Mouse (Mus musculus): ENCODE measurements at regions not wholly inside any gene's neighbourhood (a gene's known extent, or its start where the extent isn't known, plus 50 kb on each side); places are given as distances from the start of the nearest gene placed in this dataset.
A peak's percentile ranks its signal among the peaks of the same experiment; 100 is the strongest.
"Not testable (repeated sequence)": the region's sequence is repeated elsewhere in the genome, so short reads cannot be mapped to it uniquely, and the experiment has no call there.

GRCm38 (mm10) chr6:3201507-3201906, 197.9 kb downstream of the Samd9l start:
- not testable (repeated sequence) for H3K9ac ChIP-seq (ENCODE audit: low read depth, low read length); H3K27me3 ChIP-seq (replicated peaks; ENCODE audit: control insufficient read depth, insufficient read depth, low read length); H3K9me3 ChIP-seq (ENCODE audit: control insufficient read depth, low read length); H3K36me3 ChIP-seq (ENCODE audit: control insufficient read depth, insufficient read depth, low read length); H3K4me2 ChIP-seq (ENCODE audit: low read length); H3K4me3 ChIP-seq (ENCODE audit: low read length); H3K4me1 ChIP-seq (ENCODE audit: control insufficient read depth, insufficient read depth, low read depth, low read length); ATAC-seq; H3K27ac ChIP-seq (ENCODE audit: low read depth, low read length)
- 52% methylated on average over 12 of the region's 12 CpGs for WGBS

GRCm38 (mm10) chr6:3201107-3201506, 198.3 kb downstream of the Samd9l start:
- no peaks in the 10 kb centered on the region; the same call in 1 of the 2 replicates for H3K9me3 ChIP-seq (ENCODE audit: control insufficient read depth, low read length)
- H3K4me1 ChIP-seq (ENCODE audit: control insufficient read depth, insufficient read depth, low read depth, low read length): no peaks in the 10 kb centered on the region
- no peaks in the 10 kb centered on the region for H3K36me3 ChIP-seq (ENCODE audit: control insufficient read depth, insufficient read depth, low read length)
- 64% methylated on average over 24 of the region's 33 CpGs for WGBS
- H3K4me3 ChIP-seq (ENCODE audit: low read length): no peak overlapping the region
- H3K27ac ChIP-seq (ENCODE audit: low read depth, low read length): no peak overlapping the region
- H3K4me2 ChIP-seq (ENCODE audit: low read length): no peak overlapping the region
- H3K9ac ChIP-seq (ENCODE audit: low read depth, low read length): no peak overlapping the region
- no peaks in the 10 kb centered on the region for H3K27me3 ChIP-seq (replicated peaks; ENCODE audit: control insufficient read depth, insufficient read depth, low read length)
- no peak for ATAC-seq

GRCm38 (mm10) chr6:3200586-3200985, 198.8 kb downstream of the Samd9l start:
- not testable (repeated sequence) for H3K9ac ChIP-seq (ENCODE audit: low read depth, low read length); H3K4me1 ChIP-seq (ENCODE audit: control insufficient read depth, insufficient read depth, low read depth, low read length); ATAC-seq; H3K36me3 ChIP-seq (ENCODE audit: control insufficient read depth, insufficient read depth, low read length); H3K27ac ChIP-seq (ENCODE audit: low read depth, low read length); H3K9me3 ChIP-seq (ENCODE audit: control insufficient read depth, low read length); H3K4me3 ChIP-seq (ENCODE audit: low read length); H3K4me2 ChIP-seq (ENCODE audit: low read length); H3K27me3 ChIP-seq (replicated peaks; ENCODE audit: control insufficient read depth, insufficient read depth, low read length)
- WGBS: 84% methylated on average over 18 of the region's 18 CpGs

GRCm38 (mm10) chr6:3192424-3192820, 206.9 kb downstream of the Samd9l start:
- H3K27ac ChIP-seq (ENCODE audit: low read depth, low read length); ATAC-seq; H3K9ac ChIP-seq (ENCODE audit: low read depth, low read length); H3K4me1 ChIP-seq (ENCODE audit: control insufficient read depth, insufficient read depth, low read depth, low read length); H3K4me3 ChIP-seq (ENCODE audit: low read length); H3K9me3 ChIP-seq (ENCODE audit: control insufficient read depth, low read length); H3K27me3 ChIP-seq (replicated peaks; ENCODE audit: control insufficient read depth, insufficient read depth, low read length); H3K36me3 ChIP-seq (ENCODE audit: control insufficient read depth, insufficient read depth, low read length); H3K4me2 ChIP-seq (ENCODE audit: low read length): not testable (repeated sequence)
- 76% methylated on average over 1 of the region's 1 CpGs for WGBS

GRCm38 (mm10) chr6:3191695-3192423, 207.5 kb downstream of the Samd9l start:
- ATAC-seq; H3K4me2 ChIP-seq (ENCODE audit: low read length); H3K4me1 ChIP-seq (ENCODE audit: control insufficient read depth, insufficient read depth, low read depth, low read length); H3K9ac ChIP-seq (ENCODE audit: low read depth, low read length); H3K9me3 ChIP-seq (ENCODE audit: control insufficient read depth, low read length); H3K27ac ChIP-seq (ENCODE audit: low read depth, low read length); H3K36me3 ChIP-seq (ENCODE audit: control insufficient read depth, insufficient read depth, low read length); H3K27me3 ChIP-seq (replicated peaks; ENCODE audit: control insufficient read depth, insufficient read depth, low read length); H3K4me3 ChIP-seq (ENCODE audit: low read length): not testable (repeated sequence)
- 81% methylated on average over 5 of the region's 6 CpGs for WGBS

GRCm38 (mm10) chr6:3183819-3184199, 215.6 kb downstream of the Samd9l start:
- WGBS: 41% methylated on average over 5 of the region's 5 CpGs
- H3K9me3 ChIP-seq (ENCODE audit: control insufficient read depth, low read length): peaks cover 26% of the 10 kb centered on the region
- H3K4me2 ChIP-seq (ENCODE audit: low read length): no peak overlapping the region
- H3K27me3 ChIP-seq (replicated peaks; ENCODE audit: control insufficient read depth, insufficient read depth, low read length): no peaks in the 10 kb centered on the region
- no peak overlapping the region for H3K9ac ChIP-seq (ENCODE audit: low read depth, low read length)
- no peak for ATAC-seq
- H3K27ac ChIP-seq (ENCODE audit: low read depth, low read length): no peak overlapping the region
- no peak overlapping the region for H3K4me3 ChIP-seq (ENCODE audit: low read length)
- no peaks in the 10 kb centered on the region for H3K36me3 ChIP-seq (ENCODE audit: control insufficient read depth, insufficient read depth, low read length)
- no peaks in the 10 kb centered on the region for H3K4me1 ChIP-seq (ENCODE audit: control insufficient read depth, insufficient read depth, low read depth, low read length)

- no peaks in the 10 kb centered on the region for H3K36me3 ChIP-seq (ENCODE audit: control insufficient read depth, insufficient read depth, low read length)
- ATAC-seq: peak; percentile 94
- H3K9ac ChIP-seq (ENCODE audit: low read depth, low read length): no peak overlapping the region
- no peak overlapping the region for H3K27ac ChIP-seq (ENCODE audit: low read depth, low read length)
- WGBS: 48% methylated on average over 33 of the region's 33 CpGs
- H3K4me2 ChIP-seq (ENCODE audit: low read length): peak overlapping the region; percentile 50
- peaks cover 26% of the 10 kb centered on the region for H3K9me3 ChIP-seq (ENCODE audit: control insufficient read depth, low read length)
- H3K4me1 ChIP-seq (ENCODE audit: control insufficient read depth, insufficient read depth, low read depth, low read length): no peaks in the 10 kb centered on the region
- peak overlapping the region; percentile 30 for H3K4me3 ChIP-seq (ENCODE audit: low read length)
- H3K27me3 ChIP-seq (replicated peaks; ENCODE audit: control insufficient read depth, insufficient read depth, low read length): no peaks in the 10 kb centered on the region
These were observed 216.2 kb downstream of the Samd9l start for GRCm38 (mm10) chr6:3182889-3183818.

GRCm38 (mm10) chr6:3182424-3182841, 216.9 kb downstream of the Samd9l start:
- not testable (repeated sequence) for H3K4me1 ChIP-seq (ENCODE audit: control insufficient read depth, insufficient read depth, low read depth, low read length); H3K27ac ChIP-seq (ENCODE audit: low read depth, low read length); H3K36me3 ChIP-seq (ENCODE audit: control insufficient read depth, insufficient read depth, low read length); ATAC-seq; H3K27me3 ChIP-seq (replicated peaks; ENCODE audit: control insufficient read depth, insufficient read depth, low read length); H3K9ac ChIP-seq (ENCODE audit: low read depth, low read length)
- 36% methylated on average over 17 of the region's 17 CpGs for WGBS
- peak overlapping the region; percentile 30 for H3K4me3 ChIP-seq (ENCODE audit: low read length)
- peaks cover 26% of the 10 kb centered on the region for H3K9me3 ChIP-seq (ENCODE audit: control insufficient read depth, low read length)
- H3K4me2 ChIP-seq (ENCODE audit: low read length): peak overlapping the region; percentile 50

- ATAC-seq; H3K27me3 ChIP-seq (replicated peaks; ENCODE audit: control insufficient read depth, insufficient read depth, low read length); H3K27ac ChIP-seq (ENCODE audit: low read depth, low read length); H3K4me2 ChIP-seq (ENCODE audit: low read length); H3K36me3 ChIP-seq (ENCODE audit: control insufficient read depth, insufficient read depth, low read length); H3K4me3 ChIP-seq (ENCODE audit: low read length); H3K4me1 ChIP-seq (ENCODE audit: control insufficient read depth, insufficient read depth, low read depth, low read length); H3K9ac ChIP-seq (ENCODE audit: low read depth, low read length): not testable (repeated sequence)
- H3K9me3 ChIP-seq (ENCODE audit: control insufficient read depth, low read length): peaks cover 26% of the 10 kb centered on the region
- WGBS: 81% methylated on average over 7 of the region's 10 CpGs
These were observed 219.6 kb downstream of the Samd9l start for GRCm38 (mm10) chr6:3179603-3180348.
